Mouse (Mus musculus): ENCODE data around the gene E330021D16Rik. TPM values are rescaled to one million over a fixed set of nuclear protein-coding genes. Genes with fewer than 3 reads are reported as not detected.
A peak's percentile ranks its signal among the peaks of the same experiment; 100 is the strongest.
"Not testable (repeated sequence)": the region's sequence is repeated elsewhere in the genome, so short reads cannot be mapped to it uniquely, and the experiment has no call there.

Gene E330021D16Rik
- total RNA-seq (2021), result not detected
- long read RNA-seq, experiment 1, result 0 reads
- long read RNA-seq, experiment 2, result 0 reads

DNA sequence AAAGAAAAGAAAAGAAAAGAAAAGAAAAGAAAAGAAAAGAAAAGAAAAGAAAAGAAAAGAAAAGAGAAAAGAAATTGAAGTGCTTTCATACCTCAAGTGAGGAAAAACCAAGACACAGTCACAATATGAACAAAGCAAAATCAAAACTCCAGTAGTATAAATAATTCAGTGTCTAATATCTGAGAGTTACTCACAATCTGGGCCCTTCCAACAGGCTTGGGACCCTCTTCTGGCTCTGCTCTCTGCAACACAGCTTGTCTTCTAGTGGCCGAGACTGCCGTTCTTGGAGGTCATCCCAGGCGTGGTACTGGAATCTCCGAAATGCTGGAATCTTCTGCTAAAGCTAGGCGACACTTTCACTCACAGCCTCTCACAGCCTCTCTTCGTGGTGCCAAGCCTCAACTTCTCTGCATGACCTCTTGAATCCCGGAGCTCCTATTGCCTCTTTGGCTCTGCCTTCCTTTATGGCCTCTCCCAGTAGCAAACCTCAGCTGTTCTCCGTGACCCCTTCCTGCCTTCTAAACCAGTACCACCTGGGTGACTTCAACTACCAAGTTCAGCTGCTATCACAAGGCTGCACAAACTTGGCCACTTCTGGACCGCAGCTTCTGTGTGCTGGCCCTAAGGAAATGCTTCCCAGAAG, at the start of gene E330021D16Rik:
TSS of gene E330021D16Rik (minus strand) at position 437 of the 643 bp plus-strand sequence.
- no peak for DNase-seq (ENCODE audit: low spot score in 2 of 2)

DNA sequence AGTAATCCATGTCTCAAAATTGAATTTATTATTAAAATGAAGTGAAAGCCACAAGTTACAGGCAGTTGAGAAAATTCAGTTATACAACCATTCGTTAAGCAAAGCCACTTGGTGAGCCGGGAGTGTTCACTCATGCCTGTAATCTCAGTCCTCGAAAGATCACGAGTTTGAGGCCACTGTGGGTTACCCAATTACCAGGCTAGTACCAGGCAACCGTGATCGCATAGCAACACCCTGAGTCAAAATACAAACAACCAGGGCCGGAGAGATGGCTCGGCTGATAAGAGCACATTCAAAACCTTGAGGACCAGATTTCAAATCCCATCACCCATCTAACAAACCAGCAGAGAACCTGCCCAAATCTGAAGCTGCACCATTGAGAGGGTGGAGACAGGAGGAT, 49.7 kb upstream of the E330021D16Rik start:
- no peak for DNase-seq (ENCODE audit: low spot score in 2 of 2)

DNA sequence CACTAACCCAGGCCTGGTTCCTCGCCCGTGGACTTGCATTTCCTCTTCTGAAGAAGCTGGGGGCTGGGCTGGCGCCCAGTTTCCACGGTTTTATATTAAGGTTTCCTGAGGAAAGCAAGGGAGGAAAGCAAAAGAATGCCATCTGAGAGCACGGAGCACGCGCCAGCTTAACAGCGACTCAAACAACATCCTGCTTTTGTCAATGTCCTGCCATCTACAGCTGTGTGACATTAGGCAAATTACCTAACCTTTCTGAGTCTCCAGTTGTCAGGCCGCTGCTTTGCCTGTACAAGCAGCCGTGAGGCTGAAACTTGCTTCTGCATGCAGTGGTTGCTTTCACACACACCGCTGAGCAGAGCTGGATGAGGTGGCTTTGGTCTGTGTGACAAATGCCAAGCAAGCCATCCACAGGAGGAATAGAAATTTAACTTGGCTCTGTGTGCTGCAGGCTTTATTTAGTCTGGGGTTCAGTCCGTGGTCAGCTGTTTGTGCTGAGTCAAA, 48.8 kb upstream of the E330021D16Rik start:
- no peak for DNase-seq (ENCODE audit: low spot score in 2 of 2)

DNA sequence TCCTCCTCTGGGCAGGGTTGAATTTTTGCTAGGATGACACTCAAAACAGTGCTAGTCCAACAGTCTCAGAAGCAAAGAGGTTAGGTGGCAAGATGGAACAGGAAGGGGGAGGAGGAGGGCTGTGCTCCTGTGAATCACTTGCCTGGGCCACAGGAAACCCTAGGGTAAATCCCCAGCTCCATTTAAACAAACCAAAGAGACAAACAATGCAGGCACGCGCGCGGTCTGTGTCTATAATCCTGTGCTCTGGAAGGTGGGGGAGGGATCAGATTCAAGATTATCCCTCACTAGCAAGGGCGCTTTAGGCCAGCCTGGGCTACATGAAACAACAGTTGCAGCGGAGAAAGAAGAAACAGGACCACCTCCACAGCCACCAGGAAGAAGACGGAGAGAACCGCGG, 48.1 kb upstream of the E330021D16Rik start:
- no peak for DNase-seq (ENCODE audit: low spot score in 2 of 2)

DNA sequence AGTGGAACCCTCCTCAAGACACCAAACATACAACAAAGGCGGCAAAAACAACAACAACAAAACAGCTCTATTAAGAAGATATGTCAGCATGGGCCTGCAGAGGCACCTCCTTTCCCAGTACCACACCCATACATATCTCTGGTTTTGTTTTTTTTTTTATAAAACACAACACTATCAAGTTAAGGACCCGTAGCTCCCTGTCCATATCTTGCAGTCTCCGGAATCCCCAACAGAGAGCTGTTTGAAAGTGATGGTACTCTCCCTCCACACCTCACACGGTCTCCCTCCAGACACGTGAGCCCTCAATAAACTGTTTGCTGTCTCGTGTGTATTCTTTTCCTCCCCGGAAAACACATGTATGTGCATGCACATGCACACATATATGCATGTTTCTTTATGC, 43.8 kb upstream of the E330021D16Rik start:
- DNase-seq (ENCODE audit: low spot score in 2 of 2), result no peak

DNA sequence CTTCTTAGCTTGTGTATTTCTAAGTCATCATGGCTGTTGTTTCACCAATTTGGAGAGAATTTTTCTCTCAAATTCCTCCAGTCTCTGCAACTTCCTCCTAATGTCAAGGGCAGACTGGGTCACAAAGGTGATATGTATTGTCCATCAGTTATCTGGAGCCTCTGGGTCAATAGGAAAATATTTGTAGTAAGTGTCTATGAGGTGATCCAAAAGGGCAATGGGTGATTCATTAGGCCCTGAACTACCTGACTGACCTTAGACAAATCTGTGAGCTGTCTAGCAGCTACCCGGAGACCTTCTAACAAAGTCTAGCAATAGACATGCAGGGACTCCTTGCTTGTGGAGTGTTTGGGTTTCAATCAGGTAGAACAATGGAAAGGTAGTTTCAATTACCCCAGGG, 40.9 kb upstream of the E330021D16Rik start:
- DNase-seq (ENCODE audit: low spot score in 2 of 2), result no peak

DNA sequence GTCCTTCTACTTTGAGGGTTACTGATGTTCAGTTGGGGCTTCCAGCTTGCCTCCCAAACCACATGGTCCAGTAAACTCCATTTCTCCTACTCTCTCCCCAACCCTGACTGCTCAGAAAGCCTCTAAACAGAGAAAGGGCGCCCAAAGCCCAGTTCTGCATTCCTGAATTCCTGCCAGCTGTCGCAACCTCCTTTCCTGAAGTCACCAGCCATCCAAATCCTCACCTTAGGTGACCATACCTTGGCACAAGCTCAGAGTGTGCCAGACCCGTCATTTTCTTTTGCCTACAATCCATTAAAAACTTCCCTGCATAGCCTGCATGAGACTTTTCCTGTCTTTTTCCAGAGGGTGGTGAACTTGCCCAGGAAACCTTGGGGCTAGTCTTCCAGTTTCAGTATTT, 40.3 kb upstream of the E330021D16Rik start:
- no peak for DNase-seq (ENCODE audit: low spot score in 2 of 2)

DNA sequence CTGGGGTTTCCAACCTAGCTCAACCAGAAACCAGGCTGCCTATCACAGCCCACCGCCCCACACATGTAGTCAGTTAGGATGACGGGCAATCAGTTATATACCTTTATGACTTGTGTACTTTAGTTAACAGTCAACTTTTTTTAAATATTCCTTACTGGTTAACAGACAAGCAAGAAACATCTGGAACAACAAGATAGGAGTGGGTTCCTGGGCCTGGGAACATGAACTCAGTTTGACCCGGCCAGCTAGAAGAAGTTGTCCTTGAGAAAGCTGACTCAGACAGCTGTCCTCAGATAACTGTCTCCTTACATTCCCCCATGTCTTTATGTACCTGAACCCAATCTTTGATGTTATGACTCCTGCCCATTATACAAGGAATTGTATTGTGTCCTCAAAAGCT, 37.3 kb upstream of the E330021D16Rik start:
- DNase-seq (ENCODE audit: low spot score in 2 of 2), result no peak

DNA sequence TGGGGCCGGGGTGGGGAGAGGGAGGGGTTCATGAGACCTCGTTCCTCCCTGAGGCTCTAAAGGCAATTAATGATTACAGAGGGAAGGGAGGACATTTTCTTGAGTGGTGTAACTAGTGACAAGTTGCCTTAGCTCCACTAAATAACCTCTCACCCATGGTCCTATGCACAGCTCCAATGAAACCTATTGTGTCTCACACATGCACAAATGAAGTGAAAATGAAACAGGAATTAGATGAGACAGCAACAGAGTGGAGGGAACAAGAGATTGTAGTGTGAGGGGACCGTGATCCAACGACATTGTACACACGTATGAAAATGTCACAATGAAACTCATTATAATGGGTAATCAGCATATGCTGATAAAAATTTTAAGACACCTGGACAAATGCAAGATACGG, 35.5 kb upstream of the E330021D16Rik start:
- DNase-seq (ENCODE audit: low spot score in 2 of 2), result no peak

DNA sequence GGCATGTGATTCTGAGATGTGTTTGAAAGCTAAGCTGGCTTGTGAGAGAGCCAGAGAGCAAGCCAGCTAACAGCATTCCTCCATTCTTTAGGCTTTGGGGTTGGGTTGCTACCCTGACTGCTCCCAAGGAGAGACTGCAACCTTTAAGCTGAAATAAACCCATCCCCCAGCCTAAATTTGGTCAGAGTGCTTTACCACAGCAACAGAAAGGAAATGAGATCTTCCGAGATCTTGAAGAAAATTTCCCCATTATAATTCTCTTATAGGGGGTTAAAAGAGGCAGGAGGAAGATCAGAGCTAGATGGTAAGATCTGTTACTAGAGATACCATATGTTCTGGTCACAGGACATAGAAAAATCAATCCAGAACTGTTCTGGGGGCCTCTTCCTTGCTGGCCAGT, 34.6 kb upstream of the E330021D16Rik start:
- no peak for DNase-seq (ENCODE audit: low spot score in 2 of 2)

DNA sequence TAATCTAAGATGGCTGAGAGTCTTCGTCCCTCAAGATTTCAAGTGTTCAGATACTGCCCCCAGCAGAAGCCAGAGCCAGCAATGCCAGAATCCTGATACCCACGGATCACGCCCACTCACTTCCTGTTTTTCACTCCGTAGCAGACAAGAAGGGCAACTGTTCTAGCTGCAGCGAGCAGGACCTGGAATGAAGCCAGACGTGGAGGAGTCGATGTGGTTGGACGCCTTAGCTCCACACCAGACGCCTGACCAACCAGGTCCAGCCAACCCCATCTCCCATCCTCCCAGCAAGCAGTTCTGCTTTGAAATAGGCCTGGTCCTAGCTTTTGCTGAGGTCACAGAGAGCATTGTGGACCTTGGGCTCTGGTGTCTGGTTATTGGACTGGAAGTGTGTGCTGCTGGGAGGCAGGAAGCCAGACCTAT, 33.9 kb upstream of the E330021D16Rik start:
- peak; percentile 55 to 64 for DNase-seq (ENCODE audit: low spot score in 2 of 2)

DNA sequence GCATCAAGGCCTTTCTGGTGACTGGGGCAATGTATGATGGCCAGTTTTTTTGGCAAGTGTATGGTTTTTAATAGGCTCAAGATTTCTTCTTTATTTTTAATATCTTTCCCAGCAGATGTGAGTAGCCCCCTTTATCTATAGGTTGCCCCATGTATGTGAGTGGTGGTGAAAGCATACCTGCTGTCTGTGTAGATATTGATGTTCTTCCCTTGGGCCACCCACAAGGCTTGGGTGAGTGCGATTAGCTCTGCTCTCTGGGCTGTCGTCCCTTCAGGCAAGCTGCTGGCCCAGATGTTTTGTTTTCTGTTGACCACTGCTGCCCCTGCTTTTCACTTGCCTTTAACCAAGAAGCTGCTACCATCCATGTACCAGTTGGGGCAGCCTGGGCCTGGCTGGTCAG, 23.8 kb upstream of the E330021D16Rik start:
- DNase-seq (ENCODE audit: low spot score in 2 of 2), result not testable (repeated sequence)

DNA sequence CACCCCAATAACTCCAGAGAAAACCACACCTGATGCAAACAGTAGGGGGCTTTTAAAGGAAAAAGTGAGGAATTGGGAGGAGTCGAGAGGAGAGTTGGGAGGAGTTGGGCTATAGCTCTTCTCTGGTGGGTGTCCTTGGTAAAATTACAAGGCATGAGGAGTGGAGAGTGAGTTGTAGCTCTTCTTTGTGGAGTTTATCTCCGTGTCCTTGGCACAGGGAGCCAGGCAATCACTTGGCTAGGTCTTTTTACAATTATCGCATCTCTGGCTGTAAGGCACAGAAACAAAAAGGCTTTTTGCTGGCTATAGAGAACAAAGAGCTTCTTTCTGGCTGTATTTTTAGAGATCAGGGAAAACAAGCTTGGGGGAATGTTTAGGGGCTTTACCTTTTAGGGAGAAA, 20.8 kb upstream of the E330021D16Rik start:
- not testable (repeated sequence) for DNase-seq (ENCODE audit: low spot score in 2 of 2)

DNA sequence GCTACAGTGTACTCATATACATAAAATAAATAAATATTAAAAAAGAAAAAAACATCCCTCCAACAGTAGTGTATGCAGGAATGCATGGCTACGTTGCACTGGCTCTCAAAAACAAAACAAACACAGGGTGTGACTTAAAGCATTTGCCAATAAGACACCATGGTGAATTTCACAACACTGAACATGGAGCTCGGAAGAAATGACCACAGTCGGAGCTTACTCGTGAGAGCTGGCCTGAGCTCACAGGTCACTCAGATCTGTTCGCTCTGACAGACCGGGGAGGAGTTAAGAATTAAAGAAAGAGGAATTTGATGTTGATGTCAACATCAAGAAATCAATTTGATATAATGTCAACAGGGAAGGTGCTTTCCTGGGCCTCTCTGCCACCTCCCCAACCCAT, 18.2 kb upstream of the E330021D16Rik start:
- DNase-seq (ENCODE audit: low spot score in 2 of 2), result no peak

DNA sequence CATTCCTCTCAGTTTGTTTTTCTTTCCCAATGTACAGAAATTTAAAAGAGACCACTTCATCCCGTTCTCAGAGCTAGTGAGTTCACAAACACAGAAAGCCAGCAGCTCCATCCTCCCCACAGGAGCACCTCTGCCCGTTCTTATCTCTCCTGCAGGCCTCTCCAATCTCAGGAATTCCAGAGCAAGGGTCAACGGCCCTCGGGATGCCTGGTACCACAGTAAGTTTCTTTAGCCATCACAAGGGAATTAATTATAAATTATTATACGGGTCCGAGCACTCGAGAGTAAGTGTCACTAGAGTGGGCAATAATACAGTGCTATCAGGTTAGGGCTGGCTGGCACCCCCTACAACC, 16.5 kb upstream of the E330021D16Rik start:
- no peak for DNase-seq (ENCODE audit: low spot score in 2 of 2)

DNA sequence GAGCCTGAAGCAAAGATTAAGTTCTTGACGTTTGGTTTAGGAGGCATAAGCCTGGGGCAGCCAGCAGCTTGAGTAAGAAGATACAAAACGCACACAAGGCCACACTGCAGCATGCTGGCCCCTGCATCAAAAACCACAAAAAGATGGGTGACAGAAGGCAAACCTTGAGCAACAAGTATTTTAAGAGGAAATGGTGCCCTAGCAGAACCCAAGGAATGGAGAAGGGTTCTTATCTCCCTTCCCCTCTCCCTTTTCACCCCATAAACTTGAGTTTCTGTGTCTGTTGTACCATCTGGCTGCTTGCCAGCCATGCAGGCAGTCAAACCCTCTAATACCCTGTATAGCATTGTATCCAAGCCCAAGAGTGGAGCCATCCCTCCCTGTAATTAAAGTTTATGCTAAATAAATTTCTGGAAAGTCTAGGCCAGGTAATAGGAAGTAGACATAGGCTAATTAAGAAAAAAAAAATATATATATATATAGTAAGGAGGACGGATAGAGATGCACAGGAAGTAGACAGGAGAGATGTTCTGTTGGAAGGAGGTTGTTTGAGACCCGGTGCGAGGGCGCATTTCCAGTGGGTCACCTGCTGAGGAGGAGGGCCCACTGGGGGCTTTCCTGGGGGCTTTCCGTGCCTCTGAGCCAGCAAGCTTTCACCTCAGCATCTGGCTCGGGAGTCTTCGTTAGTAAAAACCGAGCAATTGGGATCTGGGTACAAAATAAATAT, 16.0 kb upstream of the E330021D16Rik start:
- DNase-seq (ENCODE audit: low spot score in 2 of 2), result no peak

DNA sequence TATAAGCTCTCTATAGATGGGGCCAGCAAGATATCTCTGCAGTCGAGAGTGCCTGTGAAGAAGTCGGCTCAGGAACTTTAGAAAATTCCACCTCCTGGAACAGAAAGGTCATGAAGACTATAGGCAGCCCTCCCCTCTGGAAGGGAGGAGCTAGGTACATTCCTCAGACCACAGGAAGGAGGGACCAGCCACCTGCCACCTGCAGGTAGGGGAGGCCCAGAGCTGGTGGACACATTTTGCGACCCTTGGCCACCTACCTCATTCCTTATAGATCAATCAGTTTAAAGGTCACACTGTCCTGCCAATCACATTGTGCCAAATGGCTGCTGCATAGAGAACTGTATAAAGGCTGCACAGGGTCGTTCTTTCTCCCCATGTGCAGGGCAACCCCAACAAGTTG, 14.1 kb upstream of the E330021D16Rik start:
- DNase-seq (ENCODE audit: low spot score in 2 of 2), result no peak

DNA sequence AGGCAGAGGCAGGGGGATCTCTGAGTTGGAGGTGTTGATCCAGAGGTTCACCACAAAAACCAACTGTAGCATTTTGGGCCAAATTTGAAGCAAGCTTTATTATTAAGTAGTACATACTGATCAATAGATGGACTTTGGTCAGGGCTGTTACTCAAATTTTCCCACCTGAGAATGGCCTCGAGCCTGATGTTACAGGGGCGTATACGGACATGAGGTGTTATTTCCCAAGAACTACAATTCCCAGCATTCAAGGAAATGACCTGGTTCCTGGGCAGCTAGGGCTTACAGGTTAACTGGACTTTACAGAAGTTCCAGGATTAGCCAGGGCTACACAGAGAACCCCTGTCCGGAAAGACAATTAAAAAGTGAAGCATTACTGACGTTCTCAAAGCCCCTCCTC, 13.0 kb upstream of the E330021D16Rik start:
- no peak for DNase-seq (ENCODE audit: low spot score in 2 of 2)

DNA sequence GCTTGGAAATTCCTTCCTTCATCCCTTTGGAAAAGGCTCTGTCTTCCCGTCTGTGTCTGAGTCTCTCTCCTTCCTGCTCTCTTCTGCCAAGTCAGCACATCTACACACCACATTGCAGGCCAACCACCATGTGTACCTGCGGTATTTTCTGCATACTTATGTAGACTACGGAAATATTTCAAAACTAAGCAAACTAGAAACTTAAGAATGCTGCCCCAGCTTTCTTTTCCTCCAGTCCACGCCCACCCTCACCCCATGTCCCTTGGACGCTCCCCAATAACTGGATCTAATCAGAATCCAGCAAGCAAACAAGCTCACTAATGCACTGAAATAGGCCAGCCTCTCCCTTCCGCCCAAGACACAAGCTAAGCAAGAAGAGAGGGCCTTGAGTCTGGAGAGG, 11.9 kb upstream of the E330021D16Rik start:
- DNase-seq (ENCODE audit: low spot score in 2 of 2), result no peak

DNA sequence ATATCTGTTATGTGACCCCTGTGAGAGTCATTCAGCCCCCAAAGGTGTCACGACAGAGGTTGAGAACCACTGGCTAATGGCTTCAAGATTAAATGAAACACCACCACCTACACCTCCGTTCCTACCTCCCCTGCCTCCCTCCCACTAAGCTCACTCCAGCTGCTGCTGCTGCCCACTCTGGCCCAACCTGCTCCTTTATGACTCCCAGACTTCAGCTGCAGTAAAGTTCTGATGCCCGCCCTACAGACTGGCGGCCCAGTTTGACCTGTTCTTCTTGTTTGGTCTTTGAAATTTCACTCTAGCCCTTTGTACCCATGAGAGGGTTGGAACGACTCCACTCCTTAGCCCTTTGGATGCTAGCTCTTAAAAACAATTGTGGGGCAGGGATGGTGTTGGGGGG, 10.6 kb upstream of the E330021D16Rik start:
- no peak for DNase-seq (ENCODE audit: low spot score in 2 of 2)

DNA sequence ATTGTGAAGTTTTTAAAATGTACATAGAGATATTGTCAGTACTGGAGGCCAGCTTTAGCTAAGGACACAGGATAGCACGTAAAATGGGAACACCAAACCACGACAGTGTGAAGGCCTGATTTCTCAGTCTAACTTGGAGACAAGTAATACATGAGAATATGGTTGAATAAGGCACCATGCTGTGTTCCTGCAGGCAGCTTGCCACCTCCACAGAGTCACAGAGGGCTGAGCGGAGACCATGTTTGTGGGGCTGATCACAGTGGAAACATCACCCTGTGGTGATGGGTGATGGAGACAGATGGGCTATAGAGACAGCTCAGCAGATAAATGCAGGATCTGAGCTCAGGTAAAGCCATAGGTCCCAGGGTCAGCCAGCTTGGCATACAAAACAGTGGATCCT, 8.8 kb upstream of the E330021D16Rik start:
- no peak for DNase-seq (ENCODE audit: low spot score in 2 of 2)

DNA sequence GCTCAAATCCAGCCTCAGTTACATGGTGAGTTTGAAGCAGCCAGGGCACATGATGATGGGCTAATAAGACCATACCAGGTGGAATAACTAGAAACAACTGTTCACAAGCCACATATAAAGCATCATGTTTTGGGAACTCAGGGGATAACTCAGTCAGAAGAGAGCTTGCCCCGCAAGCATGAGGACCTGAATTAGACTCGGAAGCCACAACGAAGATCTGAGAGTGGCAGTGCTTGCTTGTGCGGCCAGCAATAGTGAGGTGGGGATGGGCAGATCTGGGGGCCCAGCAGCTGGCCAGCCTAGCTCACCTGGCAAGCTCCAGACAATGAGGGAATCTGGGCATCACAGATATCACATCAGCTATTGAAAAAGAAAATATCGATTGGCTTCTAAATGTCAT, 7.8 kb upstream of the E330021D16Rik start:
- DNase-seq (ENCODE audit: low spot score in 2 of 2), result no peak
